Mouse (Mus musculus) stomach, embryonic 14.5 days (tissue): ENCODE measurements around the gene Myo5c. TPM values are rescaled to one million over a fixed set of nuclear protein-coding genes. Genes with fewer than 3 reads are reported as not detected.

ENCODE experiments used
- ATAC-seq: fragments of 200-750 bp; cut with Nextera tagmentation; 2 replicates; pipeline ENCODE4 v1.8.0; 2017; ENCODE audit warnings: low read depth, moderate TSS enrichment; ENCODE audit not compliant: insufficient number of reproducible peaks, insufficient read depth, low FRiP score
- H3K27ac ChIP-seq: fragments of 300-500 bp; sonication (generic); 2 replicates; pipeline ENCODE4 v1.5.1; 2014; ENCODE audit warnings: mild to moderate bottlenecking, low read length, moderate library complexity, mixed read lengths
- H3K27me3 ChIP-seq: fragments of 300-500 bp; sonication (generic); 2 replicates; pipeline ENCODE4 v1.6.1; 2014; ENCODE audit warnings: low read length, control low read depth, mixed read lengths; ENCODE audit not compliant: control insufficient read depth, insufficient read depth
- H3K36me3 ChIP-seq: fragments of 300-500 bp; sonication (generic); 2 replicates; pipeline ENCODE4 v1.6.1; 2014; ENCODE audit warnings: mild to moderate bottlenecking, control low read depth, low read length, moderate library complexity, mixed read lengths; ENCODE audit not compliant: control insufficient read depth, insufficient read depth
- H3K4me1 ChIP-seq: fragments of 300-500 bp; sonication (generic); 2 replicates; pipeline ENCODE4 v1.6.1; 2014; ENCODE audit warnings: low read length, control low read depth, mixed read lengths; ENCODE audit not compliant: control insufficient read depth, insufficient read depth
- H3K4me2 ChIP-seq: fragments of 300-500 bp; sonication (generic); replicated peaks from 2 replicates; pipeline ENCODE4 v1.6.1; 2014; ENCODE audit warnings: low read depth, low read length, control low read depth
- H3K4me3 ChIP-seq: fragments of 300-500 bp; sonication (generic); 2 replicates; pipeline ENCODE4 v1.5.1; 2014; ENCODE audit warnings: low read depth, low read length, control low read depth
- H3K9ac ChIP-seq: fragments of 300-500 bp; sonication (generic); replicated peaks from 2 replicates; pipeline ENCODE4 v1.6.1; 2014; ENCODE audit warnings: low read depth, mild to moderate bottlenecking, control low read depth, low read length, moderate library complexity, mixed read lengths
- H3K9me3 ChIP-seq: fragments of 300-500 bp; sonication (generic); 2 replicates; pipeline ENCODE4 v1.6.1; 2016; ENCODE audit warnings: low read depth, low read length, control low read depth; ENCODE audit not compliant: control insufficient read depth
- whole genome bisulfite sequencing: fragments of 180-500 bp; shearing (Covaris S2); extraction: QIAGEN DNeasy Blood & Tissue Kit; methylation state at CpG from one replicate; pipeline ENCODE4 v1.1.7; 2014; 5-methylcytosine and 5-hydroxymethylcytosine counted together
- polyA plus RNA-seq: library from polyadenylated mRNA; unstranded; fragments of >200 nt; fragmentation: Nextera tagmentation; extraction: Ambion mirVana; gene quantifications from 2 replicates; pipeline ENCODE4 v1.2.1, GENCODE M21; 2014

Gene Myo5c
- polyA plus RNA-seq, 1 experiment from 2014 or later, result 13.8 TPM

GRCm38 (mm10) chr9:75280814-75281213, 49.0 kb downstream of the Myo5c start:
- Histone ChIP-seq H3K36me3 (no peaks in the 10 kb centered on the region), H3K4me2 (no peak overlapping the region), H3K27me3 (no peaks in the 10 kb centered on the region), H3K9ac (no peak overlapping the region), H3K9me3 (no peaks in the 10 kb centered on the region), H3K27ac (no peak overlapping the region), H3K4me1 (no peaks in the 10 kb centered on the region), H3K4me3 (no peak overlapping the region)
- WGBS, result 46% methylated on average over 5 of the region's 5 CpGs
- ATAC-seq, result no peak

GRCm38 (mm10) chr9:75282179-75282578, 50.4 kb downstream of the Myo5c start:
- H3K9ac ChIP-seq, result no peak overlapping the region
- no peak for ATAC-seq

GRCm38 (mm10) chr9:75282830-75283229, 51.0 kb downstream of the Myo5c start:
- 15% methylated on average over 3 of the region's 3 CpGs for WGBS
- Histone ChIP-seq H3K27me3 (no peaks in the 10 kb centered on the region), H3K9ac (no peak overlapping the region), H3K9me3 (no peaks in the 10 kb centered on the region), H3K4me3 (no peak overlapping the region), H3K4me1 (no peaks in the 10 kb centered on the region), H3K27ac (no peak overlapping the region), H3K36me3 (no peaks in the 10 kb centered on the region), H3K4me2 (no peak overlapping the region)
- ATAC-seq, result no peak

More at GRCm38 (mm10) chr9:75282179-75282578, 50.4 kb downstream of the Myo5c start:
- WGBS, result 80% methylated on average over 2 of the region's 2 CpGs
- Histone ChIP-seq H3K4me3 (no peak overlapping the region), H3K9me3 (no peaks in the 10 kb centered on the region), H3K27me3 (no peaks in the 10 kb centered on the region), H3K4me1 (no peaks in the 10 kb centered on the region), H3K36me3 (no peaks in the 10 kb centered on the region), H3K4me2 (no peak overlapping the region), H3K27ac (no peak overlapping the region)

- Histone ChIP-seq H3K27me3 (no peaks in the 10 kb centered on the region), H3K27ac (no peak overlapping the region), H3K4me2 (no peak overlapping the region), H3K4me3 (no peak overlapping the region), H3K36me3 (no peaks in the 10 kb centered on the region), H3K4me1 (no peaks in the 10 kb centered on the region), H3K9me3 (no peaks in the 10 kb centered on the region), H3K9ac (no peak overlapping the region)
- no peak for ATAC-seq
- WGBS, result 82% methylated on average over 8 of the region's 8 CpGs
Measured at GRCm38 (mm10) chr9:75283636-75284035, 51.8 kb downstream of the Myo5c start.

- Histone ChIP-seq H3K4me1 (no peaks in the 10 kb centered on the region), H3K9ac (no peak overlapping the region), H3K4me2 (no peak overlapping the region), H3K4me3 (no peak overlapping the region), H3K27ac (no peak overlapping the region), H3K36me3 (no peaks in the 10 kb centered on the region), H3K9me3 (no peaks in the 10 kb centered on the region), H3K27me3 (no peaks in the 10 kb centered on the region)
- ATAC-seq, result no peak
- 84% methylated on average over 6 of the region's 6 CpGs for WGBS
Measured at GRCm38 (mm10) chr9:75285363-75285762, 53.5 kb downstream of the Myo5c start.

GRCm38 (mm10) chr9:75287636-75288035, 55.8 kb downstream of the Myo5c start:
- WGBS, result 54% methylated on average over 6 of the region's 6 CpGs
- Histone ChIP-seq H3K4me1 (no peaks in the 10 kb centered on the region), H3K9ac (no peak overlapping the region), H3K9me3 (no peaks in the 10 kb centered on the region), H3K36me3 (no peaks in the 10 kb centered on the region), H3K4me3 (no peak overlapping the region), H3K4me2 (no peak overlapping the region), H3K27ac (no peak overlapping the region), H3K27me3 (no peaks in the 10 kb centered on the region)
- ATAC-seq, result no peak

GRCm38 (mm10) chr9:75289545-75289944, 57.7 kb downstream of the Myo5c start:
- H3K4me2 ChIP-seq, result no peak overlapping the region

GRCm38 (mm10) chr9:75299342-75299741, 67.5 kb downstream of the Myo5c start:
- ATAC-seq, result no peak
- H3K27me3 ChIP-seq, result no peaks in the 10 kb centered on the region

More at GRCm38 (mm10) chr9:75289545-75289944, 57.7 kb downstream of the Myo5c start:
- no peaks in the 10 kb centered on the region for H3K27me3 ChIP-seq
- no peaks in the 10 kb centered on the region for H3K4me1 ChIP-seq
- H3K9ac ChIP-seq, result no peak overlapping the region
- no peaks in the 10 kb centered on the region for H3K9me3 ChIP-seq
- WGBS, result 40% methylated on average over 4 of the region's 4 CpGs
- H3K36me3 ChIP-seq, result no peaks in the 10 kb centered on the region
- H3K4me3 ChIP-seq, result no peak overlapping the region
- ATAC-seq, result no peak
- no peak overlapping the region for H3K27ac ChIP-seq

GRCm38 (mm10) chr9:75303033-75303432, 71.2 kb downstream of the Myo5c start:
- H3K4me1 ChIP-seq, result no peaks in the 10 kb centered on the region
- no peak overlapping the region for H3K4me3 ChIP-seq
- no peak overlapping the region for H3K4me2 ChIP-seq
- H3K27me3 ChIP-seq, result no peaks in the 10 kb centered on the region
- H3K9me3 ChIP-seq, result no peaks in the 10 kb centered on the region
- no peak overlapping the region for H3K27ac ChIP-seq
- 66% methylated on average over 2 of the region's 2 CpGs for WGBS
- no peak overlapping the region for H3K9ac ChIP-seq
- no peaks in the 10 kb centered on the region for H3K36me3 ChIP-seq
- ATAC-seq, result no peak

More at GRCm38 (mm10) chr9:75299342-75299741, 67.5 kb downstream of the Myo5c start:
- H3K36me3 ChIP-seq, result no peaks in the 10 kb centered on the region
- H3K4me2 ChIP-seq, result no peak overlapping the region
- no peak overlapping the region for H3K9ac ChIP-seq
- H3K4me1 ChIP-seq, result no peaks in the 10 kb centered on the region
- H3K27ac ChIP-seq, result no peak overlapping the region
- no peak overlapping the region for H3K4me3 ChIP-seq
- 80% methylated on average over 2 of the region's 2 CpGs for WGBS
- H3K9me3 ChIP-seq, result no peaks in the 10 kb centered on the region
